Mouse (Mus musculus) midbrain, embryonic 11.5 days (tissue): ENCODE measurements at regions not wholly inside any gene's neighbourhood (a gene's known extent, or its start where the extent isn't known, plus 50 kb on each side); places are given as distances from the start of the nearest gene placed in this dataset.
A peak's percentile ranks its signal among the peaks of the same experiment; 100 is the strongest.

Experiments
- ATAC-seq: fragments of 200-750 bp; cut with Nextera tagmentation; 2 replicates; pipeline ENCODE4 v1.8.0; 2017; ENCODE audit warnings: moderate TSS enrichment, moderate library complexity; ENCODE audit not compliant: low FRiP score
- DNase-seq: peaks from one replicate; pipeline ENCODE4 v3.0.0; 2015; ENCODE audit warnings: low spot score; ENCODE audit errors: missing footprints
- H3K27ac ChIP-seq: fragments of 300-500 bp; sonication (generic); 2 replicates; pipeline ENCODE4 v1.5.1; 2014; ENCODE audit warnings: low read depth, low read length
- H3K27me3 ChIP-seq: fragments of 300-500 bp; sonication (generic); 2 replicates; pipeline ENCODE4 v1.6.1; 2014; ENCODE audit warnings: mild to moderate bottlenecking, low read length, moderate library complexity, mixed read lengths; ENCODE audit not compliant: control insufficient read depth, insufficient read depth
- H3K36me3 ChIP-seq: fragments of 300-500 bp; sonication (generic); 2 replicates; pipeline ENCODE4 v1.6.1; 2014; ENCODE audit warnings: mild to moderate bottlenecking, low read length, moderate library complexity, mixed read lengths; ENCODE audit not compliant: control insufficient read depth, insufficient read depth
- H3K4me1 ChIP-seq: fragments of 300-500 bp; sonication (generic); 2 replicates; pipeline ENCODE4 v1.6.1; 2014; ENCODE audit warnings: low read length; ENCODE audit not compliant: control insufficient read depth, insufficient read depth
- H3K4me2 ChIP-seq: fragments of 300-500 bp; sonication (generic); 2 replicates; pipeline ENCODE4 v1.6.1; 2014; ENCODE audit warnings: mild to moderate bottlenecking, moderate library complexity
- H3K4me3 ChIP-seq: fragments of 300-500 bp; sonication (generic); 2 replicates; pipeline ENCODE4 v1.5.1; 2014; ENCODE audit warnings: low read depth, low read length
- H3K9ac ChIP-seq: fragments of 300-500 bp; sonication (generic); 2 replicates; pipeline ENCODE4 v1.6.1; 2014; ENCODE audit warnings: low read length
- H3K9me3 ChIP-seq: fragments of 300-500 bp; sonication (generic); 2 replicates; pipeline ENCODE4 v1.6.1; 2016; ENCODE audit warnings: low read length; ENCODE audit not compliant: control insufficient read depth
- WGBS: fragments of 180-500 bp; shearing (Covaris S2); extraction: QIAGEN DNeasy Blood & Tissue Kit; methylation state at CpG from one replicate; pipeline ENCODE4 v1.1.7; 2014; 5-methylcytosine and 5-hydroxymethylcytosine counted together

DNA sequence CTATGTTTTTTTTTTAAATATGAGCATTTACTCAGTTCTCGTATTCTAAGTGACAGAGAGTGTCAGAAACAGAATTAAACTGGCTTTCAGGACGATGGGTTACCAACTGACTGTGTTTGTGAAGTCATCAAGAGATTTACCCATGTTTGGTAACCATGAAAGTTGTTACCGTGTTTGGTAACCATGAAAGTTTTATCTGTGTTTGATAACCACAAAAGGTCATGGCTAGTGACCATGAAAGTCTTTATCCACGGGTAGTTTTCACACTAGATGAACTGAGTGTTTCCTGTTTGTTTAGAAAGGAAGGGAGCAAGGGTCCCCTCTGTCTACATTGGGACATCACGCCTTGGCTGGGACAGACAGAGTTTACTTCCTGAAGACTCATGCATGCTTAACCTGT is 72.8 kb downstream of the Dyrk2 start:
- no peaks in the 10 kb centered on the region for H3K27me3 ChIP-seq
- H3K4me3 ChIP-seq, result no peak overlapping the region
- no peaks in the 10 kb centered on the region for H3K9me3 ChIP-seq
- whole genome bisulfite sequencing, result 84% methylated on average over 5 of the region's 5 CpGs
- no peaks in the 10 kb centered on the region for H3K4me1 ChIP-seq
- no peaks in the 10 kb centered on the region for H3K36me3 ChIP-seq
- ATAC-seq (no peak), DNase-seq (no peak)
- no peak overlapping the region for H3K27ac ChIP-seq
- H3K9ac ChIP-seq, result no peak overlapping the region
- no peak overlapping the region for H3K4me2 ChIP-seq

DNA sequence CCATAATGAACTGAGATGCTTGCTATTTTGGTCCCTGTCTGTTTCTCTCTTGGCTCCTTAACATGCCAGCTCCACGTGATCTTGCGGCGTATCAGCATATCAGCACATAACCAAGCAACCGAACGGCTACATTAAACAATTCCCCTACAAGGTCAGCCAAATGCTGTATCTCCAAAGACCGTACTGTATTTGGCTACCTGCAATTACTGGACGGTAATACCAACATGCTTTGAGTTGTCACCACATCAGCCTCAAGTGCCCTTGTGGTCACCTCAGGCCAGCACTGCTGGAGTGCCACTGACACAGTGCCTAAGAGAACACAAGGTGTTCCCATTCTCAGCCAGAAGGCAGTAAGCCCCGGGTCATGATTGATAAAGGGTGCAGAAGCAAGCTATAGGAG is 70.2 kb downstream of the Dyrk2 start:
- Histone ChIP-seq H3K9me3 (no peaks in the 10 kb centered on the region), H3K27me3 (no peaks in the 10 kb centered on the region), H3K36me3 (no peaks in the 10 kb centered on the region), H3K27ac (no peak overlapping the region), H3K4me1 (no peaks in the 10 kb centered on the region), H3K4me2 (no peak overlapping the region), H3K4me3 (no peak overlapping the region), H3K9ac (no peak overlapping the region)
- DNase-seq, result peak; percentile 37
- 95% methylated on average over 8 of the region's 8 CpGs for WGBS
- ATAC-seq, result no peak

DNA sequence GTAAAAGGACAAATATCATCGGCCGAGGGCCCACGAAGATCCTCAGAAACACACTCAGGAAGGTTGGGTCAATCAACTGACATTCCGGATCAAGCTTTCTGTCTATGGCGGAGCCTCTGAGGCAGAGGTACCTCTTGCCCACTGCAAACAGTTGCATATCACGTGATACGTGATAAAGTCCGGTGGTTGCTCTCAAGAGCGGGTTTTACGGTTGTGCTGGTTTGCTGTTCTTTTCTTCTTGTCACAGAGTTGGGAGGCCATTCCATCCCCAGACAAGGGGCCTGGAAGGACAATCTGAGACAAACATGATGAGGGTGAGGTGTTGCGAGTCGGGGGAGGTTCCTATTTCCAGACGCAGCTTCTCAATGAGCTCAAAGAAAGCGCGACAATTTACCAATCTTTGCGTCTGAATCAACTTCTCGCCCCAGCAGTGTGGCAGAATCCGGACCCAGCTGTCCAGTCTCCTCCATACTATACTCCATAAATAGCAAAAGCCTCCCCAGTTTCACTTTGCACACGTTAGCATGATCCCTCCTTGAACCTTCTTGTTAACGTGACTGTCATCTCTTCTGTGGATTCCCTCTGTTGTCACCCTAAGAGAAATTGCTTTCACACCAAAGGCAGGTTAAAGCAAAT is 66.0 kb downstream of the Dyrk2 start:
- Histone ChIP-seq H3K4me2 (no peak overlapping the region), H3K27me3 (no peaks in the 10 kb centered on the region), H3K9me3 (no peaks in the 10 kb centered on the region), H3K36me3 (no peaks in the 10 kb centered on the region), H3K4me3 (no peak overlapping the region), H3K9ac (no peak overlapping the region), H3K4me1 (no peaks in the 10 kb centered on the region), H3K27ac (no peak overlapping the region)
- no peak for ATAC-seq
- WGBS, result 91% methylated on average over 20 of the region's 20 CpGs
- DNase-seq, result peak; percentile 72

DNA sequence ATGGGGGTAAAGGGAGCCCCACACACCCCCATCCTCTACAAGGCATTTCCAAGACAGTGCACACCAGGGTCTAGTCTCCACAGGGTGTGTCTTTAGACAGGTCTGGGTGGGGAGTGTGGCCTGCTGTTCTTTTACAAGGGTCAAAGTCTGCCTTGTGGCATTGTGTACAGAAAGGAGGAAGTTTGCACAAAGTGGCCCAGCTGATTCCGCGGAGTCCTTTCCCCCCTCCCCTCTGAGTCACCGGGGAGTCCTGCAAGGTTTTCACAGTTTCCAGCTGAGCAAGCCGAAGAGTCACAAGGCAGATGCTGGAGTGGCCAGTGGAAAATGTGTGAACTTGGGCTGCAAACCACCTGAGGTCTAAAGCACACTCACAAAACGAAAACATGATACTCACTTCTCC is 65.4 kb downstream of the Dyrk2 start:
- no peak overlapping the region for H3K4me2 ChIP-seq
- no peak overlapping the region for H3K9ac ChIP-seq
- no peak overlapping the region for H3K4me3 ChIP-seq
- H3K36me3 ChIP-seq, result no peaks in the 10 kb centered on the region
- ATAC-seq (no peak), DNase-seq (no peak)
- 67% methylated on average over 5 of the region's 5 CpGs for WGBS
- no peaks in the 10 kb centered on the region for H3K9me3 ChIP-seq
- H3K27ac ChIP-seq, result no peak overlapping the region
- no peaks in the 10 kb centered on the region for H3K4me1 ChIP-seq
- H3K27me3 ChIP-seq, result no peaks in the 10 kb centered on the region
